Mouse (Mus musculus): Measurements from ENCODE around the gene Clstn3. TPM values are rescaled to one million over a fixed set of nuclear protein-coding genes. Genes with fewer than 3 reads are reported as not detected.

The Clstn3 gene
- total RNA-seq, 2 experiments from 2014 or later: 265 to 268 TPM

GRCm38 (mm10) chr6:124457827-124458226 is 6.8 kb downstream of the Clstn3 start:
- DNase-seq (ENCODE audit: low spot score in 2 of 2): no peak
- no peak overlapping the region for H3K27ac ChIP-seq
- no peak overlapping the region for H3K4me3 ChIP-seq
- TF ChIP-seq CTCF (conservative IDR thresholded peaks at IDR 0.05): no peak

GRCm38 (mm10) chr6:124456243-124456642 is 8.4 kb downstream of the Clstn3 start:
- no peak overlapping the region for H3K27ac ChIP-seq
- TF ChIP-seq CTCF (conservative IDR thresholded peaks at IDR 0.05): no peak

GRCm38 (mm10) chr6:124453756-124454155 is 10.8 kb downstream of the Clstn3 start:
- Histone ChIP-seq H3K4me3 (no peak overlapping the region), H3K27ac (no peak overlapping the region)
- TF ChIP-seq CTCF (conservative IDR thresholded peaks at IDR 0.05): no peak
- no peak for DNase-seq (ENCODE audit: low spot score in 2 of 2)

More at GRCm38 (mm10) chr6:124456243-124456642, 8.4 kb downstream of the Clstn3 start:
- no peak for DNase-seq (ENCODE audit: low spot score in 2 of 2)
- H3K4me3 ChIP-seq: no peak overlapping the region

- no peak for DNase-seq (ENCODE audit: low spot score in 2 of 2)
- no peak for TF ChIP-seq CTCF (conservative IDR thresholded peaks at IDR 0.05)
- Histone ChIP-seq H3K4me3 (no peak overlapping the region), H3K27ac (no peak overlapping the region)
Observed at GRCm38 (mm10) chr6:124451995-124452394, 12.6 kb downstream of the Clstn3 start.

- Histone ChIP-seq H3K27ac (no peak overlapping the region), H3K4me3 (no peak overlapping the region)
- no peak for TF ChIP-seq CTCF (conservative IDR thresholded peaks at IDR 0.05)
- DNase-seq (ENCODE audit: low spot score in 2 of 2): no peak
Observed at GRCm38 (mm10) chr6:124449668-124450383, 14.8 kb downstream of the Clstn3 start.

GRCm38 (mm10) chr6:124448959-124449667 is 15.5 kb downstream of the Clstn3 start:
- no peak overlapping the region for H3K27ac ChIP-seq
- no peak overlapping the region for H3K4me3 ChIP-seq
- no peak for DNase-seq (ENCODE audit: low spot score in 2 of 2)
- TF ChIP-seq CTCF (conservative IDR thresholded peaks at IDR 0.05): no peak

- peak; percentile 78 for TF ChIP-seq CTCF (conservative IDR thresholded peaks at IDR 0.05)
- no peak for DNase-seq (ENCODE audit: low spot score in 2 of 2)
- no peak overlapping the region for H3K27ac ChIP-seq
- no peak overlapping the region for H3K4me3 ChIP-seq
Observed at GRCm38 (mm10) chr6:124448186-124448852, 16.3 kb downstream of the Clstn3 start.

- no peak for DNase-seq (ENCODE audit: low spot score in 2 of 2)
- H3K4me3 ChIP-seq: no peak overlapping the region
- no peak for TF ChIP-seq CTCF (conservative IDR thresholded peaks at IDR 0.05)
- H3K27ac ChIP-seq: no peak overlapping the region
Observed at GRCm38 (mm10) chr6:124447356-124447755, 17.2 kb downstream of the Clstn3 start.

- no peak for DNase-seq (ENCODE audit: low spot score in 2 of 2)
- TF ChIP-seq CTCF (conservative IDR thresholded peaks at IDR 0.05): no peak
- Histone ChIP-seq H3K4me3 (no peak overlapping the region), H3K27ac (no peak overlapping the region)
Observed at GRCm38 (mm10) chr6:124446459-124446858, 18.1 kb downstream of the Clstn3 start.

GRCm38 (mm10) chr6:124446024-124446423 is 18.6 kb downstream of the Clstn3 start:
- TF ChIP-seq CTCF (conservative IDR thresholded peaks at IDR 0.05): no peak
- H3K27ac ChIP-seq: no peak overlapping the region
- DNase-seq (ENCODE audit: low spot score in 2 of 2): no peak

GRCm38 (mm10) chr6:124443338-124443737 is 21.3 kb downstream of the Clstn3 start:
- TF ChIP-seq CTCF (conservative IDR thresholded peaks at IDR 0.05): no peak
- Histone ChIP-seq H3K27ac (no peak overlapping the region), H3K4me3 (no peak overlapping the region)
- no peak for DNase-seq (ENCODE audit: low spot score in 2 of 2)

More at GRCm38 (mm10) chr6:124446024-124446423, 18.6 kb downstream of the Clstn3 start:
- no peak overlapping the region for H3K4me3 ChIP-seq

- no peak for DNase-seq (ENCODE audit: low spot score in 2 of 2)
- Histone ChIP-seq H3K4me3 (no peak overlapping the region), H3K27ac (no peak overlapping the region)
- TF ChIP-seq CTCF (conservative IDR thresholded peaks at IDR 0.05): no peak
Observed at GRCm38 (mm10) chr6:124436245-124436644, 28.3 kb downstream of the Clstn3 start.

- Histone ChIP-seq H3K27ac (no peak overlapping the region), H3K4me3 (no peak overlapping the region)
- no peak for TF ChIP-seq CTCF (conservative IDR thresholded peaks at IDR 0.05)
- no peak for DNase-seq (ENCODE audit: low spot score in 2 of 2)
Observed at GRCm38 (mm10) chr6:124435173-124435572, 29.4 kb downstream of the Clstn3 start.

Measured in layer of hippocampus, adult 2 months (tissue).